Mouse (Mus musculus): ENCODE results near the gene Trim71. TPM values are rescaled to one million over a fixed set of nuclear protein-coding genes. Genes with fewer than 3 reads are reported as not detected.

Trim71 gene
- polyA plus RNA-seq, 1 experiment from 2014 or later, result 0.14 TPM

DNA sequence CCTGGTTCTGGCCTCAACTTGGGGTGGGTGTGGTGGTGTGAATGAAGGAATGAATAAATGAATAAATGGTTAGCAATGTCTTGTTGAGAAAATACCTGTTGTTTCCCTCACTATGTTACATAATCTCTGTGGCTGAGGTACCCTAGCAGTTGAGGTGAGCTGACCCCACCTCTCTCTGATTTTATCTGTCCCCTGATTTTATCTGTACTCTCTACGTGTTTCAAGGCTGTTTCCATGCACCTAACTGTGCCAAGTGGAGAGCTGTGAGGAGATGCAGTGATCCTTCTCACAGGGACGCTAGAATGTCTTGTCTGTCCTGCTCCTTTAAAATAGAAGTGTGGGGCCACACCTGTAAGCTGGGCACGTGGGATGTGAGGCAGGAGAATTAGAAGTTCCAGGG is 105.7 kb downstream of the Trim71 start:
- H3K9me3 ChIP-seq, result no peaks in the 10 kb centered on the region
- WGBS, result 87% methylated on average over 3 of the region's 3 CpGs
- H3K4me1 ChIP-seq, result no peaks in the 10 kb centered on the region
- ATAC-seq (replicated peaks), result no peak
- H3K4me2 ChIP-seq (replicated peaks), result no peak overlapping the region
- no peak overlapping the region for H3K27ac ChIP-seq (replicated peaks)
- H3K4me3 ChIP-seq, result no peak overlapping the region
- H3K9ac ChIP-seq (replicated peaks), result no peak overlapping the region
- H3K27me3 ChIP-seq, result no peaks in the 10 kb centered on the region
- no peaks in the 10 kb centered on the region; the same call in 1 of the 2 replicates for H3K36me3 ChIP-seq

Other genes starting within 250 kb of the Trim71 start
- not detected in 2 replicates for gene Bcl2a1c, start 234.2 kb downstream of the Trim71 start, polyA plus RNA-seq (2015; fragmentation: Nextera tagmentation; extraction: Ambion mirVana)
- gene Crtap, start 173.7 kb downstream of the Trim71 start, polyA plus RNA-seq (2015; fragmentation: Nextera tagmentation; extraction: Ambion mirVana), result 19.9 and 20.2 TPM in 2 replicates
- gene Glb1, start 163.3 kb downstream of the Trim71 start, polyA plus RNA-seq (2015; fragmentation: Nextera tagmentation; extraction: Ambion mirVana), result 21.6 and 21.9 TPM in 2 replicates
- 7.5 and 7.7 TPM in 2 replicates for gene Tmppe, start 163.3 kb downstream of the Trim71 start, polyA plus RNA-seq (2015; fragmentation: Nextera tagmentation; extraction: Ambion mirVana)
- gene Ccr4, start 59.5 kb downstream of the Trim71 start, polyA plus RNA-seq (2015; fragmentation: Nextera tagmentation; extraction: Ambion mirVana), result not detected in 2 replicates
- gene C130032M10Rik, start 48.7 kb downstream of the Trim71 start, polyA plus RNA-seq (2015; fragmentation: Nextera tagmentation; extraction: Ambion mirVana), result not detected in 2 replicates
- 57.9 and 60.1 TPM in 2 replicates for gene Cnot10, start 75.8 kb upstream of the Trim71 start, polyA plus RNA-seq (2015; fragmentation: Nextera tagmentation; extraction: Ambion mirVana)
- gene Dync1li1, start 124.4 kb upstream of the Trim71 start, polyA plus RNA-seq (2015; fragmentation: Nextera tagmentation; extraction: Ambion mirVana), result 110 and 113 TPM in 2 replicates
- 24.7 and 26.5 TPM in 2 replicates for gene Cmtm6, start 166.7 kb upstream of the Trim71 start, polyA plus RNA-seq (2015; fragmentation: Nextera tagmentation; extraction: Ambion mirVana)
- 15.2 and 18.1 TPM in 2 replicates for gene Cmtm7, start 217.5 kb upstream of the Trim71 start, polyA plus RNA-seq (2015; fragmentation: Nextera tagmentation; extraction: Ambion mirVana)